Mouse (Mus musculus) mesoderm, embryonic 11.5 days (tissue): Measurements from ENCODE around the gene Gm10912.
"Not testable (repeated sequence)": the region's sequence is repeated elsewhere in the genome, so short reads cannot be mapped to it uniquely, and the experiment has no call there.

Source experiments
- DNase-seq: peaks from one replicate; pipeline ENCODE4 v3.0.0-alpha.2; 2012; ENCODE audit warnings: low read depth, low spot score

Gm10912 gene

DNA sequence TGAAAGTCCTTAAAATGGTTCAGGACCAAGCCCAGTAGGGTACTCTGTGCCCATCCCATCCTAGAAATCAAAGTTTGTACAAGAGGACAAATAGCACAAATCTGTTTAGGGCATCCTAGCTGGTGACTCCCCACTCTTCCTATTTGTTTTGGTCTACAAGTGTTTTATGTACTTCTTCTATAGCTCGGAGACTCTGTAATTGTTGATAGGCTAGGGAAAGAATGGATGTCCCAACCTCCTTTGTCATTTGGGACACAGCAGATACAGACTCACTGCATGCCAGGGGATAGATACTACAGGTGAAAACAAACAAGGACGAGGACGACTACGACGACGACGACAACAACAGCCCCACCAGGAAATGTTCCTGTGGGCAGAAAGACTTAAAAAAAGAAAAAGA is 2.8 kb downstream of the Gm10912 start, which contains the start of gene Gm10799:
Gene Gm10799, minus strand, starts transcription at position 101 of the 400 bp plus-strand sequence.
- not testable (repeated sequence) for DNase-seq

DNA sequence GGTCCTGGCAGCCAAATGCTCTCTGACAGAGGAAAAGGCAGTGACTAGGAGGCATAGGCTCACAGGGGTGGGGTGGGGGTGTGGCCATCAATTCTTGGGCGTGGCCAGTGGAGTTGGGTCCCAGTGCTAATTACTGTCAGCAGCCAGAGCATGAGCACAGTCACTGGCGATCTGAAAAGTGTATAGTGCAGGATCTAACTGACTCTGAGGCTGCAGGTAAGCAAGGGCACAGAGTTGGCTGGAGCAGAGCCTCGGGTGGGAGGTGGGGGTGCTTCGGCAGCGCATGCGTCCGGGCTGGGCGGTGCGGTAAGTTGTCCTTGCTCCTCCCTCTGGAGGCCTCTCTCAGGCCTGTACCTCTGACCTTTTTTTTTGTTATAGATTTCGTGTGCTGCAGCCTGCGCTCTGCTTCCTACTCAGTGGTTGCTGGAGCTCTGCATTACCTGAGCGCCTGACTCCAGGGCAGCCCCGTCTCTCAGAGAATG is 4.1 kb downstream of the Gm10912 start, which contains the start of gene Cd59b:
Gene Cd59b, plus strand, starts transcription at position 146 of the 482 bp plus-strand sequence.
- DNase-seq, result peak; percentile 45

DNA sequence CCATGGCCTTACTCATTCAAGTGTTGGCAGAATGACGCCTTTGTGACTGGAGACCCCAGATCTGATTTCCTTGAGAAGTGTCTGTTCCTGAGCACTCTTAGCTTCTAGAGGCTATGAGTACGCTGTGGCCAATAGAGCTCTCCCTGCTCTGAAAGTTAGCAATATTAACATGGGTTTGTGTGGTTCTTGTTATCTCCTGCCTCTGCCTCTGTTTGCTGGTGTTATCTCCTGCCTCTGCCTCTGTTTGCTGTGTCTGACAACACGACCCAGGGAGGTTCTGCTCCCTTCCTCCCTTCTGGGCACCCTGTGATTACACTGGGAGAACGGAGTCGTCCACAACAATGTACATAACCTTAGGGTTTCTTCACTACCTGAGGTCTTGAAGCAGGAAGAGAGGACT is 12.7 kb downstream of the Gm10912 start:
- DNase-seq, result not testable (repeated sequence)

DNA sequence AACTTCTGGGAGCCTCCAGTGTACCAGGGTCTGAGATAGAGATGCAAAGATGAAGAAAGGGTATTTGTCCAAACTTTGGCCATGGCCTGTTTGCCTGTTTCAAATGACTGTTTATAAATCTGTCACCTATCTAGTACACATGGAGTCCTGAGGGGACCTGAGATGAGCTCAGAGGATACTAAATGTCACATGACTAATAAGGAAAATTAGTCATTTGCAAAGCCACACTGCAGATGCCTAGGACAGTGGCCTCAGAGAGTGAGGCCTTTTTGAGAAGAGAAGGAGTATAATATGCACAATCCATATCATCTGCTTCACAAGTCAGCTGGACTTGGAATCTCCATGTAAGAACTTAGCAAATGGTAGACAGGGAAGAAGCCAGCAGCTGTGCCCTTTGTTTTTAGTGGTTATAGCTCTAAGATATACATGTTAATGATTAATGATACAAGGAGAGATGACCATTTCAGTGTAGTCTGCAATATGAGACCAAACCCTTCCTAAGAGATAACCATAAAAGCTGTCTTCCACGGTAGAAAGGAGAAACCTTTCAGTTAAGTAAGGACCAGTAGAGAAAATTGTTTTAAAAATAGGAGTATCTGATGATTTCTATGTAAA is 15.9 kb downstream of the Gm10912 start:
- not testable (repeated sequence) for DNase-seq

DNA sequence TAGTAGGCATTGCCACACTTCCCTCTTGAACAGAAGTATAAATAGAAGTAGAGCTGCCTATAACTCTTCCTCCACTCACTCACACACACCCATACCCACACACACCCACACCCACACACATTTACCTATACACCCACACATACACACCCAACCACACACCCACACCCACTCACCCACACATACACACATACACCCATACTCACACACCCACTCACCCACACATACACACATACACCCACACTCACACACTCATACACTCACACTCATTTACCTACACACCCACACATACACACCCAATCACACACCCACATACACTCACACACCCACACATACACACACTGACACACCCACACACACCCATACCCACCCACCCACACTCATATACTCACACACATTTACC is 16.8 kb downstream of the Gm10912 start:
- no peak for DNase-seq

DNA sequence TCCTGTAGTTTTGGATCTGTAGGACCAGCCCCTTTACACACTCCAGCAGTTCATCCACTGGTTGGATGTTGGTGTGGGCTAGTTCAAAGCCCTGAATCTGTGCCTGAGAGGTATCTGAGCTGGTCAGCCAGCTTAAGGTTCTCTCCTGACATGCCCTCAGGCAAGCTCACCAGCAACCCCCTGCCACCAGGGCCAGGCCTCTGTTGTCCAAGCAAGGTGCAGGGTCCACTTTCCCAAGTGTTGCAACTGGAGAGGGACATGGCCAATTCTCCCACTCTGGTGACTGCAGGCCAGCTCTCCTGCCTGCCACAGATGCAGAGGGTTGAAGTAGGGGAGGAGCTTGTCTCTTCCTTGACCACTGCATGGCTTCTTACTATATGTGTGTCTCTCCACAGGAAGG is 18.4 kb downstream of the Gm10912 start:
- not testable (repeated sequence) for DNase-seq

DNA sequence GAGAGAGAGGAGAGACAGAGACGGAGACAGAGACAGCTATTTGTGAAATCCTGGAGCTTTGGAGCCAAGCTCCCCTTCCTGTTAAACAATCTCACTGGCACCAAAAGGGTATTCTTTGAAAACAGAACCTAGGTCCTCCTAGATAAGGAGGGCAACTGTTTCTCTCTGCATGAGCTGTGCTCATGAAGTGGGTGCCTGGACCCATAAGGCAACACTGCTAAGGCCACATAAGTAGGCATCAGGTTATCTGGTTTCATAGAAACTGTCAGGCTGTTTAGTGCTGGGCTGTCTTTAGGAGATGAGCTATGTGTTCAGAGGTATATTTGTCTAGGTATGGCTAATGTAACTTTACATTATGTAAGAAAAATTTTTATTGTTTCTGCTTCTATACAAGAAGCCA is 21.9 kb downstream of the Gm10912 start:
- DNase-seq, result not testable (repeated sequence)

DNA sequence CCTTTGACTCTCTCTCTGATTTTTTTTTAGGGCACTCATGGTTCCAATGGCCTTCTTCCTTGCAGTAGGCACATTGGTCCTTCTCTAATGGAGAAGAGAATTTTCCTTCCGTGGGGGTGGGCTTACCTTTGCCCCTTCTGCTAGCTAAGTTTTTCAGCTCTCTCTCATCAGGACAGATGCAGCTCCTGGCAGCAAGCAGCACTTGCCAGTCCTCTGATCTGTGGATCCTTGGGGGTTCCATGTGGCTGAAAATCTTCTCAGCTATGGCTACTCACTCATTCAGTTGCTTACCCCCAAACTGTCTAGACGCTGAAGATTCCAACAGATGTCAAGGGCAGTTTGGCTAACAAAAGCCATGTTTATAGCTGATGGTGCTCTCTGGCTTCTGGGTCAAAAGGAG is 27.7 kb downstream of the Gm10912 start:
- DNase-seq, result no peak

DNA sequence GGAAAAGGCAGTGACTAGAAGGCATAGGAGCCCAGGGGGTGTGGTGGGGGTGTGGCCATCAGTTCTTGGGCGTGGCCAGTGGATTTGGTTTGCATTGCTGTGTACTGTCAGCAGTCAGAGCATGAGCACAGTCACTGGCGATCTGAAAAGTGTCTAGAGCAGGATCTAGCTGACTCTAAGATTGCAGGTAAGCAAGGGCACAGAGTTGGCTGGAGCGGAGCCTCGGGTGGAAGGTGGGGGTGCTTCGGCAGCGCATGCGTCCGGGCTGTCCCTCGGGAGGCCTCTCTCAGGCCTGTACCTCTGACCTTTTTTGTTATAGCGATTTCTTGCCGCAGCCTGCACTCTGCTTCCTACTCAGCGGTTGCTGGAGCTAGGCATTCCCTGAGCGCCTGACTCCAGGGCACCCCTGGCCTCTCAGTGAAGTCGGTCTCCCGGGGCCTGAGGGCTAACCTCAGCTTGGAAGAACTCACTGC is 30.2 kb downstream of the Gm10912 start, which contains the start of gene Cd59a:
Gene Cd59a, plus strand, starts transcription at position 61 of the 473 bp plus-strand sequence.
- peak; percentile 77 for DNase-seq

DNA sequence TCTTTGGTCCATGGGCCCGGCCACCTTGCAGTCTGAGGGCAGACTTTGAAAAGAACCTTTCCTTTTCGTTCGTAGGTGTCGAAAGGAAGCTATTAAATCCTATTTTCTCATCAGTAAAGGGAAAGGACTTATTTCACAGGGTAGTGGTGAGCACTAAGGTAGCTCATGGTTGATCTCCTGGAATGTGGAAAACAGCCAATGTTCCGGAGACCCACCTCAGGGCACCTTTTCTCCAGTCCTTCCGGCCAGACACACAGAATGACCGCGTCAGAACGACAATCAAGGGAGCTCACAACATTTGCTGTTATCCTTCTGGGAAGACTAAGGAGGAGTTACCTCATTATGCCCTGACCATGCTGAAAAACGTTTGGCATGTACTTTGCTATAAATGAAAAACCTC is 30.6 kb downstream of the Gm10912 start:
- DNase-seq, result no peak

DNA sequence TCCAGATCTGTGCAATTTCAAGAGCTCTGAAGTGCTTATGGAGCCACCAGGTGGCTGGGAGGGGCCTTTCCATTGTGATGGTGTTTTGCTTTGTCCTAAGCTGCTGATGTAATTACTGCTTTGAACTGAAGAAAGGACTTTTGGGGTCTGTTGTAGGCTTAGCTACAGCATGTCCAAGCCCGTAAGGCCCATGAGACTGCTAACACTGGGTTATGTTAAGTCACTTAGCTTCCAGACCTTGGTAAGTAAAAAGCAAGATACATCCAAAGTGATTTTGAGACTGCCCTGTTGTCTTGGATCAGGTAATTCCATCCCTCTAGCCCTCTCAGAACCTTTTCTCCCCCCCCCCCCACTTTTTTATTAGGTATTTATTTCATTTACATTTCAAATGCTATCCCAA is 31.2 kb downstream of the Gm10912 start:
- not testable (repeated sequence) for DNase-seq

DNA sequence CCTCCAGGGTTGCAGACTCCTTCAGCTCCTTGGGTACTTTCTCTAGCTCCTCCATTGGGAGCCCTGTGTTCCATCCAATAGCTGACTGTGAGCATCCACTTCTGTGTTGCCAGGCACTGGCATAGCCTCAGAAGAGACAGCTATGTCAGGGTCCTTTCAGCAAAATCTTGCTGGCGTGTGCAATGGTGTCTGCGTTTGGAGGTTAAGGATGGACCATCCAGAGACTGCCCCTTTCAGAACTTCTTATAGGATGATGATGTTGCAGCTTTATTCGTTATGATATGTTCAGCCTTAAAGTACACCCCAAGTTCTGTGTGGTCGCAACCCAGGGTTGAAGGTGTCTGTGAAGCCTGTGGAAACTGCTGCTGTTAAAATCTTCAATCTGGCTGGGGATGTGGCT is 31.8 kb downstream of the Gm10912 start:
- not testable (repeated sequence) for DNase-seq

DNA sequence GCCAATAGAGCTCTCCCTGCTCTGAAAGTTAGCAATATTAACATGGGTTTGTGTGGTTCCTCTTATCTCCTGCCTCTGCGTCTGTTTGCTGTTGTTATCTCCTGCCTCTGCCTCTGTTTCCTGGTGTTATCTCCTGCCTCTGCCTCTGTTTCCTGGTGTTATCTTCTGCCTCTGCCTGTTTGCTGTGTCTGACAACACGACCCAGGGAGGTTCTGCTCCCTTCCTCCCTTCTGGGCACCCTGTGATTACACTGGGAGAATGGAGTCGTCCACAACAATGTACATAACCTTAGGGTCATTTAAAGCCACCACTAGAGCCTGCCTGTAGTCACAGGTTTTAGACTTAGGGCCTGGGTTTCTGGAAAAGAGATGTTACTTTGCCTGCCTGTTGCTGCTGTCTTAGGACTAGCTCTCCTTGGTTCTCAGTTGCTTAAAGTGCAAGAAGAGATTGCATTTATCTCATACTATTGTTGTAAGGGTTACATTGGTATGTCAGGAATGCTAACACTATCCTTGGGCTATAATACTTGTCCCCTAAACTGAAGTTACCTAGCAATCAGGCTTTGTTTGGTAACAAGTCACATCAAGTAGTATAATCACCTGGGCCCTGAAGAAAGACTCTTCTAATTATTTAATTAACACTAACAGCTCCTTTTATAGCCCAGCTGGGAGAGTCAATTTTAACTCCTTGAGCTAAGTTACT is 33.1 kb downstream of the Gm10912 start:
- DNase-seq, result no peak

DNA sequence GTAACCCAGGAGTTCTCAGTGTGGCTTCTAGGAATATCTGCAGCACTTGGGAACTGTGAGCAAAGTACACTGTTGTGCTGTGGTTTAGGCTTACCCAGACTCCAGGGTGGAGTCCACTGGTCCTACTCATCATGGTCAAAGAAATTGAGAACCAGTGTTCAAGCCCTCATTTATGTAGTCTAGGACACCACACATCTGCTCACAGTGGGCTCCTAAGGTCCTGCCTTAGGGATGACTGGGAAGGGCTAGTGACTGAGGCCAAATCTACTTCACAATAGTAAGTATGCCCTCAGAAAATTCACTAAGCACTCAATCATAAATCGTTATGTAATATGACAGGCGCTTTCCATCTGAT is 33.6 kb downstream of the Gm10912 start:
- DNase-seq, result no peak

DNA sequence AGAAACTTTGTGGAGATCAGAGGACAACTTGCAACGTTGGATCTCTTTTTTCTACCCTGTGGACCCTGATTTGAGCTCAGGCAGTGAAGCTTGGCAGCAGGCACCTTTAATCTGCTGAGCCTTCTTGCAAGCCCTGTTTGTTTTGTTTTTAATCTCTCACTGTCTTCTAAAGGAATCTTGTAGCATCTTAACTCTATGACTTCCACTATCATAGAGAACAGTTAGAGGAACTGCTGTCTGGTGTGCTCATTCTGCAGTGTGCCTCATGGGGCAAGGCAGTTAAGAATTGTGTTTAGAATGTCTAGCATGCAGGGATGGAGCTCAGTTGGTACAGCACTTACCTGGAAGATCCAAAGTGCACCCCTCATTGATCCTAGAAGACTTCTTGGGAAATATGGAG is 34.3 kb downstream of the Gm10912 start:
- no peak for DNase-seq

DNA sequence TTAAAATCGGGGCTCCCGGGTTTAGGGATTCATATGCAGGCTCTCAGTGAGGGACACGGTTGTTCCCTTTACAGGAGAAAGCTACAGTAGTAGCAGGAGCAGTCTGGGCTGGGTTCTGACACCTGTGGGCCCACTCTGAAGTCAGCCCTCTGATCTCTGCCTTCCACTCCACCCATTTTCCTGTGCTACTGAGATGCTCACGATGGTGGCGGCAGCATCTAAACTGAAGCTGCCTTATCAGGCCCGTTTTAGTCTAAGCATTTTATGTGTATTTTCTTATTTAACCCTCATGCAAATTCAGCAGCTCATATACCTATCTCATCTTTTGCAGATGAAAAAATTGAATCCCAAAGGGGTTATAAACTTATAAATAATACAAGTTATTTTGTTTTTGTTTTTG is 39.2 kb downstream of the Gm10912 start:
- DNase-seq, result no peak

DNA sequence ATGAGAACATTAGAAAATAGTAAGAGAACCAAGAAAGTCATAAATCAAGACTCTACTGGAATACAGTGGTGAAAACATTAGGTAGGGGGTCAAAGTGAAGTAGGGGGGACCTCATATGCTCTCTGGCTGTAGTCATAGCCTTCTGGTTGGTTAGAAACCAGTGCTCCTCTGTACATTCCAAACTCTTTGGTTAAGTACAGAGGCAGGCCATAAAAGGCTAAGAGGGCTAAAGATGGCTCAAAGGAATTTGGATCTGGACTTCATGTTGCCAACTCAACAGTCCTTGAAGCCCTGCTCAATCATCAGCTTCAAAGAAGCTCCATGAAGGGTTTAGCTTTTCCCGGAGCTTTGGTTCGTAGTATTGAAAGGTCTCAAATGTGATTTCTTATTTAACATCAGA is 43.4 kb downstream of the Gm10912 start:
- not testable (repeated sequence) for DNase-seq

DNA sequence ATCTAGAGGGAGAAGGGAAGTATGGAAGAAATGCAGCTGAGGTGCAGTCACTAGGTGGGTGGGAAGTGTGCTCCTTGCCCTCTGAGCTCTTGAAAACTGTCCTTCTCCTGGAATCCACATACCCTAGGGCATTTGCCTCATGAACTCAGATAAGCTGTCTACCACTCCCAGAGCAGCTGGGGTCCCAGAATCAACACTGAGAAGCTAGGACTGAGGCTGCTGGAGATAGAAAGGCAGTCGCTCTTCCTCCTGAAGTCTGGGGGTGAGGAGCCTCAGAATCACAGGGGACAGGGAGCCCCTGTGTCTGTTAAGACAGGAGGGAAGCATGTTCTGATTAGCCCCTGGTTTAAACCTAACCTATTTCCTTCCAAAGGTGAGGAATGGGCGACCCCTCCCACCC is 43.9 kb downstream of the Gm10912 start:
- DNase-seq, result no peak

DNA sequence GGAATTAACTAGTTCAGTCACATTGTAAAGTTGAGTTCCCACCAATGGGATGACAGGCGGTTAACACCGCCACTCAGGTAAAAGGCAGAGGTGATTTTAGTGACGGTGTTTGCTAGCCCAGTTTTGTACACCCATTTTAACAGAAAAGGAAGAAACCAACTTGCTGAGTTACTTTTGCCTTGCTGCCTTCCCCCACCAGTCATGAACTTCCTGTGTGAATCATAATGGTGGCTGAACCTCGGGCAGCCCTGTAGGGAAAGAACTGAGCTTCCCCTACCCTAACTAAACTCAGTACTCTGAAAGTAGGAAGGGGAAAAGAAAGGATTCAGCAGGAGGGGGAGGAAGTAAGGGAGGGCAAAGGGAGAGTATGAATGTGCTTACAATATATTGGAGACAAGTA is 44.4 kb downstream of the Gm10912 start:
- DNase-seq, result no peak

DNA sequence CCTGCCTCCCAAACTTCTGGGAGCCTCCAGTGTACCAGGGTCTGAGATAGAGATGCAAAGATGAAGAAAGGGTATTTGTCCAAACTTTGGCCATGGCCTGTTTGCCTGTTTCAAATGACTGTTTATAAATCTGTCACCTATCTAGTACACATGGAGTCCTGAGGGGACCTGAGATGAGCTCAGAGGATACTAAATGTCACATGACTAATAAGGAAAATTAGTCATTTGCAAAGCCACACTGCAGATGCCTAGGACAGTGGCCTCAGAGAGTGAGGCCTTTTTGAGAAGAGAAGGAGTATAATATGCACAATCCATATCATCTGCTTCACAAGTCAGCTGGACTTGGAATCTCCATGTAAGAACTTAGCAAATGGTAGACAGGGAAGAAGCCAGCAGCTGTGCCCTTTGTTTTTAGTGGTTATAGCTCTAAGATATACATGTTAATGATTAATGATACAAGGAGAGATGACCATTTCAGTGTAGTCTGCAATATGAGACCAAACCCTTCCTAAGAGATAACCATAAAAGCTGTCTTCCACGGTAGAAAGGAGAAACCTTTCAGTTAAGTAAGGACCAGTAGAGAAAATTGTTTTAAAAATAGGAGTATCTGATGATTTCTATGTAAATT is 45.7 kb downstream of the Gm10912 start:
- DNase-seq, result not testable (repeated sequence)

DNA sequence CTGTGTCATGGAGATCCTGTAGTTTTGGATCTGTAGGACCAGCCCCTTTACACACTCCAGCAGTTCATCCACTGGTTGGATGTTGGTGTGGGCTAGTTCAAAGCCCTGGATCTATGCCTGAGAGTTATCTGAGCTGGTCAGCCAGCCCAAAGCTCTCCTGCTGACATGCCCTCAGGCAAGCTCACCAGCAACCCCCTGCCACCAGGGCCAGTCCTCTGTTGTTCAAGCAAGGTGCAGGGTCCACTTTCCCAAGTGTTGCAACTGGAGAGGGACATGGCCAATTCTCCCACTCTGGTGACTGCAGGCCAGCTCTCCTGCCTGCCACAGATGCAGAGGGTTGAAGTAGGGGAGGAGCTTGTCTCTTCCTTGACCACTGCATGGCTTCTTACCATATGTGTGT is 47.9 kb downstream of the Gm10912 start:
- DNase-seq, result not testable (repeated sequence)

DNA sequence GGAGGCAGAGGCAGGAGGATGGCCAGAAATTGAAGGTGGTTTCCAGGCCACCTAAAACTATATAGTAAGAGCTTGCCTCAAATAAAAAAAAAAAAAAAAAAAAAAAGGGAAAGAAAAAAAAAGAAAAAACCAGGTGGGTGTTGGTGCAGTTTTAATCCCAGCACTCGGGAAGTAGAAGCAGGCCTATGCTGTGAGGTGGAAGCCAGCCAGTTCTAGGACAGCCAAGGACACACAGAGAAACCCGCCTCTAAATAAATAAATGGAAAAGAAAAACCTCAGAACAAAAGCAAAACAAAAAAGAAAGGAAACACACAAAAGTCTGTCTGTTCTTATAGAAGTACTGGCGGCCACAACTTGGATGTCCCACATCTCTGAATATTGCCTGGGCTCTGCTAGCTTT is 49.3 kb downstream of the Gm10912 start:
- no peak for DNase-seq
